Mouse (Mus musculus): Measurements from ENCODE around the gene Klhdc8b.

Klhdc8b gene

DNA sequence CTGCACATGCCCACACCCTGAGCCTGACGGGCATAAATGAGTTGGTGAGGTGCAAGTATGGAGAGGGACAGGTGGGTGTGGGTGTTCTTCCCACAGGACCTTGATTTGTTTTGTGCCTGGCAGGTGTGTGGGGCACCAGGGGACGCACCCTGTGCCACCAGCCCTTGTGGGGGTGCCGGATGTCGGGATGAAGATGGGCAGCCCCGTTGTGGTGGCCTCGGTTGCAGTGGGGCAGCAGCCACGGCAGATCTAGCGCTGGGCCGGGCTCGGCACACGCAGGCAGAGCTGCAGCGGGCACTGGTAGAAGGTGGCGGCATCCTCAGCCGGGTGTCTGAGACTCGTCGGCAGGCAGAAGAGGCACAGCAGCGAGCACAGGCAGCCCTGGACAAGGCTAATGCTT is 27.0 kb upstream of the Klhdc8b start:
- POLR2A ChIA-PET = interaction anchor here in 3 of 4 experiments (0.8 to 8.3 kb wide), 10 partner anchors 8 to 36 kb away, joined by 3 to 70 read pairs (median 3); partner anchors contain the start of genes Lamb2 (in 2 of the 3), Qars (in 1 of the 3) and Qrich1 (in 1 of the 3)
- CTCF ChIA-PET = no interaction called here

DNA sequence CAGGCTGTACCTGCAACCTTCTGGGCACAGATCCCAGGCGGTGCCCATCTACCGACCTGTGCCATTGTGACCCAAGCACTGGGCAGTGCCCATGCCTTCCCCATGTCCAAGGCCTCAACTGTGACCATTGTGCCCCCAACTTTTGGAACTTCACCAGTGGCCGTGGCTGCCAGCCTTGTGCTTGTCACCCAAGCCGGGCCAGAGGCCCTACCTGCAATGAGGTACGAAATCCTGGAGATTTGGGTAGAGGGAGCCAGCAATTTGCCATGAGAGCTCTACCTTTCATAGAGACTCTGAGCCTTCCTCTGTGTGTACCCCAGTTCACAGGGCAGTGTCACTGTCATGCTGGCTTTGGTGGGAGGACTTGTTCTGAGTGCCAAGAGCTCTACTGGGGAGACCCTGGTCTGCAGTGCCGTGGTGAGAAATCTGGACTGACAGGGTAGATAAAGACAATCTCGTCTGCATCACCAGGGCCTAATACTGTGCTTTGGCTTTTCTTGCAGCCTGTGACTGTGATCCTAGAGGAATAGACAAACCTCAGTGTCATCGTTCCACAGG is 25.7 kb upstream of the Klhdc8b start:
- CTCF ChIA-PET = no interaction called here
- POLR2A ChIA-PET = interaction anchor here in 2 of 4 experiments (1.1 to 1.2 kb wide), 3 partner anchors 21 to 148 kb away, joined by 3 read pairs; partner anchors contain the start of genes Gpx1 (in 1 of the 2) and Qars (in 1 of the 2)

DNA sequence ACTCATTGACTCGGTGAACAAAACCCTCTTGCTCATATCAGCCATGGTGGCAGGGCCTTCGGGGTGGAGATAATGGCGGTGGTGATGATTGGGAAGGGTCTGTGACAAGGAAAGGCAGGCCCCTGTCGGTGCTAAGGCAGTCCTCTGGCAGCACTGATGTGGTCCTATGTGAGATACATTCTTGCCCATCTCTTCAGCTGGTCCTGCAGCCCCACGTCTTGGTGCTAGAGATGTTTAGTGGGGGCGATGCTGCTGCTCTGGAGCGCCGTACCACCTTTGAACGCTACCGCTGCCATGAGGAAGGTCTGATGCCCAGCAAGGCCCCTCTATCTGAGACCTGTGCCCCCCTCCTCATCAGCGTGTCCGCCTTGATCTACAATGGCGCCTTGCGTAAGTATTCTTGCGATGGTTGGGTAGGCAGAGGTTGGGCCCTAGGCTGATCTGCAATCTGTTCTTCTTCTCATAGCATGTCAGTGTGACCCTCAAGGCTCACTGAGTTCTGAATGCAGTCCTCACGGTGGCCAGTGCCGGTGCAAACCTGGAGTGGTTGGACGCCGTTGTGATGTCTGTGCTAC is 24.0 kb upstream of the Klhdc8b start:
- ChIA-PET POLR2A (no interaction called here), CTCF (no interaction called here)

DNA sequence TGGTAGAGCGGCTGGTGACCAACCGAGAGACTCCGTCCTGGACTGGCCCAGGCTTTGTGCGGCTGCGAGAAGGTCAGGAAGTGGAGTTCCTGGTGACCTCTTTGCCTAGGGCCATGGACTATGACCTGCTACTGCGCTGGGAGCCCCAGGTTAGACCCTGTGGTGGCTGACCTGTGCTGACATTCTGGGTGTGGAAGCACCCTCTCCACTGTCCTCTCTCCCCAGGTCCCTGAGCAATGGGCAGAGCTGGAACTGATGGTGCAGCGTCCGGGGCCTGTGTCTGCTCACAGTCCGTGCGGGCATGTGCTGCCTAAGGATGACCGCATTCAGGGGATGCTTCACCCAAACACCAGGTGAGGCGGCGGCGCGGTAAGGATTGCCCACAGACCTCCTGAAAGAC is 22.6 kb upstream of the Klhdc8b start:
- CTCF ChIA-PET = no interaction called here
- POLR2A ChIA-PET = no interaction called here

DNA sequence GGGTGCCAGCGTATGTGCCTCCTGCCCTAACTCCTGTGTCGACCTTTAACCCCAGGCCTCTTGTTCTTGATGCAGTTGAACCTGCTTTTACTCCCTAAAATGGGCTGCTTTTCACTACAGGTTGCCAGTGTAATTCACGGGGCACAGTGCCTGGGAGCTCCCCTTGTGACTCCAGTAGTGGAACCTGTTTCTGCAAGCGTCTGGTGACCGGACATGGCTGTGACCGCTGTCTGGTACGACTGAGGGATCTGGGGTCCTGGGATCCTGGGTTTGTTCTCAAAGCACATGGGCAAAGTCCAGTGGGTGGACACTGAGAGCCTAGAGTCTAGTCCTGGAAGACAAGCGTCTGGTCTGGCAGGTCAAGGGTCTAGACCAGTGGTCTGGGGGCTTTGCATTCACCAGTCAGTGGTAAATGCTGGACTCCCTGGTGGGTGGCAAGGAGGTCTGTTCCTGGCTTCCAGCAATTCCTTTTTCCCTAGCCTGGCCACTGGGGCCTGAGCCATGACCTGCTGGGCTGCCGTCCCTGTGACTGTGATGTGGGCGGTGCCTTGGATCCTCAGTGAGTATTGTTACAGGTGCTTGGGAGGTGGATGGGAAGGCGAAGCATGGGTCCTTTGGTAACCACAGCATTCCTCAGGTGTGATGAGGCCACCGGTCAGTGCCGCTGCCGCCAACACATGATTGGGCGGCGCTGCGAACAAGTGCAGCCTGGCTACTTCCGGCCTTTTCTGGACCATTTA is 21.8 kb upstream of the Klhdc8b start:
- ChIA-PET POLR2A (interaction anchor here in 2 of 4 experiments (1.0 to 6.6 kb wide), 4 partner anchors 9 to 222 kb away, joined by 3 to 70 read pairs (median 22); partner anchors contain the start of genes Ccdc71 (in 1 of the 2), Impdh2 (in 1 of the 2), Klhdc8b (in 1 of the 2) and Usp19 (in 1 of the 2)), CTCF (no interaction called here)

DNA sequence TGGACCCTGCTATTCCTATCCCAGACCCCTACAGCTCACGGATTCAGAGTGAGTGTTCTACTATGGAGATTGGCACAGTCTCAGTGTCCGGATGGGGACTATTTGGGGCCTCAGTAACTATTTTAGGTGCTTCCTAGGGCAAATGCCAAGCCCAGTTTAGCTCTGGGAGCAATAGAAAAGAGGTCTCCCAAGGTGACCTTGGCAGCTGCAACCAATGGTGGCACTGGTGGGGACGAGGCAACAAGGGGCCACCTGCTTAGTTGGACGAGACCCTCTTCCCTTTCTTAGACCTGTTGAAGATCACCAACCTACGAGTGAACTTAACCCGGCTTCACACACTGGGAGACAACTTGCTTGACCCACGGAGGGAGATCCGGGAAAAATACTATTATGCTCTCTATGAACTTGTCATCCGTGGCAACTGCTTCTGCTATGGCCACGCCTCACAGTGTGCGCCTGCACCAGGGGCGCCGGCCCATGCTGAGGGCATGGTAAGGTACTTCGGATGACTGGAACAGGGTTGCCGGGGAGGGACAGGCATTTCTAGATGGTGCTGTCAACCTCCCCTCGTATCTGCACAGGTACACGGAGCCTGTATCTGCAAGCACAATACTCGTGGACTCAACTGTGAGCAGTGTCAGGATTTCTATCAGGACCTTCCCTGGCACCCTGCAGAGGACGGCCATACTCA is 20.3 kb upstream of the Klhdc8b start:
- CTCF ChIA-PET = no interaction called here

DNA sequence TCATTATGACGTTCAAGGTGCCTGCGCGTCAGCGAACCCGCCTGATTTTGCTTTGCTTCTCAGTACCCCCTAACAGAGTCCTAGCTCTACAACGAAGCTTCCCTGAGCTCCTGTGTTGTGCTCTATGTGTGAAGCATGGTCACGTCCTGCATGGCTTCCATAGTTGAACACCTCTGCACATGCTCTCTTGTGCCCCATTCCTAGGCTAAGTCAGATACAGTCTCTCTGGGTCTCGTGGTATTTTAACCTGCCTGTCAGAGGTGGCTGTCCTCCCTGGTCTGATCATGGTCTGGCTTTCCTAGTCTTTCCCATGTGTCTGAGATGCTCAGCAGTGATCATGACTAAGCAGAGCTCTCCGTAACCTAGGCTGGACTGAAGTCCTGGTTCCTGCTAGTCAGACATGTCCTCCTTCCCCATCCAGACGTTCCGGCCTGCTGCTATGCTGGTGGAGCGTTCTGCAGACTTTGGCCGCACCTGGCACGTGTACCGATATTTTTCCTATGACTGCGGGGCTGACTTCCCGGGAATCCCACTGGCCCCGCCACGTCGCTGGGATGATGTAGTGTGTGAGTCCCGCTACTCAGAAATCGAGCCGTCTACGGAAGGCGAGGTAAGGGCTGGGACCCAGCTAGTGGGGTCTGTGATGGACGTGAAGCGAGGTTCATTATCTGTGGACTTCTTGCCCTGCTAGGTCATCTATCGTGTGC is 19.6 kb upstream of the Klhdc8b start:
- POLR2A ChIA-PET = interaction anchor here in 3 of 4 experiments (0.6 to 6.6 kb wide), 19 partner anchors 8 to 212 kb away, joined by 3 to 70 read pairs (median 7); partner anchors contain the start of genes Qrich1 (in 3 of the 3), Usp19 (in 3 of the 3), Qars (in 2 of the 3) and Ccdc71 (in 1 of the 3)
- CTCF ChIA-PET = interaction anchor here in 2 of 4 experiments (0.7 to 1.2 kb wide), 2 partner anchors 28 kb away, joined by 3 read pairs; no protein-coding TSS in a partner anchor

More for the DNA sequence above, 20.3 kb upstream of the Klhdc8b start:
- POLR2A ChIA-PET = interaction anchor here in 3 of 4 experiments (0.6 to 6.6 kb wide), 13 partner anchors 8 to 176 kb away, joined by 3 to 70 read pairs (median 10); partner anchors contain the start of genes Usp19 (in 3 of the 3), Qars (in 2 of the 3), Qrich1 (in 2 of the 3) and Ccdc71 (in 1 of the 3)

DNA sequence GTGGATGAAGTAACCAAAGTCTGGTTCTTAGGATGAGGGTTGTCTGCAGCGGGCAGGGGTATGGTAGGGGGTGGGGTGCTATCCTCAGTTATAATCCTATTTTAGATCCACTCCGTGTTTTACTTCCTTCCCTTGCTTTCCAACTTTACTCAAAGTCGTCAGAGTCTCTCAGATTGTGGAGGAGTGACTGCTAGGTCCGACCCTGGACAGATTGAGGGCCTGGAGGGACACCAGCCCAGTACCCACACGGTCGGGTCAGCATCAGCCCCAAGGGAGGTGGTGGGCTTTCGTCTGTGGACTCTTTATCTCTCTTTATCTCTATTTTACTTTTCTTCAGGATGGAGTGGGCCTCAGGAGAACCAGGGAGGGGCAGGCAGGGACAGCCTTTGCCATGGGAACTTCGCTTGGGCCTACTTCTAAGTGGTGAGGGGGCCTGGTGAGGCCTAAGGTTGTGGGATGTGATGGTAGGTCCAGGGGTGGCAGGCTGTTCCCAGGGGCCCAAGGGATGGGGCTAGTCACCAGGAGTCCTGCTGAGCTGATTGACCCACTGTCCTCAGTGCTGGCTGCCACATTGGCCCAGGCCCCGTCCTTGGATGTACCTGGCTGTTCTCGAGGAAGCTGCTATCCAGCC is 18.5 kb upstream of the Klhdc8b start, which contains the start of gene Lamb2:
Gene Lamb2, plus strand, starts transcription at position 16 of the 631 bp plus-strand sequence.
- CTCF ChIA-PET = interaction anchor here in 3 of 4 experiments (0.5 to 2.1 kb wide), 5 partner anchors 10 to 193 kb away, joined by 3 to 5 read pairs (median 4); no protein-coding TSS in a partner anchor
- POLR2A ChIA-PET = interaction anchor here (0.6 to 6.6 kb wide), 32 partner anchors 9 to 216 kb away, joined by 3 to 70 read pairs (median 6); partner anchors contain the start of genes Usp19 (in 4 of the 4), Qrich1 (in 3 of the 4), Impdh2 (in 2 of the 4) and Ndufaf3 (in 2 of the 4)

DNA sequence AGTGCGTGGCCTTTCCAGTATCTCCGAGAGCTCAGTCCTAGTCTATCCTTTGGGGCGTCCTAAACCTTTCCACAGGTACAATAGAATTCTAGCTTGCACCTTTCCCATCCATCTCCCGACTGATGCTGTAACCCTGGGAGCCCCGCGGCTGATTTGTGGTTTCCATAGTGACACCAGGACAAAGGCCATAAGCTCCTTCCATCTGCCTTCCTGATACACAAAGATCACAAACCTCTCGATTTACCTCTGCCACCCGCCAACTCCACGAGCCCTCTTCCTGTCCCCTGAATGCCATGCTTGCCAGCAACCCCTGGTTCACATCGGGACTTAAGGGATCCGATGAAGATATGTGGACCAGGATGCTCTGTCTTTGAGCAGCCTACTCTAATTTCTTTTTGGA is 17.9 kb upstream of the Klhdc8b start:
- CTCF ChIA-PET = interaction anchor here in 2 of 4 experiments (0.6 to 2.1 kb wide), 4 partner anchors 10 to 27 kb away, joined by 3 to 5 read pairs (median 5); no protein-coding TSS in a partner anchor
- POLR2A ChIA-PET = interaction anchor here (0.6 to 6.6 kb wide), 31 partner anchors 9 to 216 kb away, joined by 3 to 70 read pairs (median 6); partner anchors contain the start of genes Usp19 (in 4 of the 4), Qrich1 (in 3 of the 4), Impdh2 (in 2 of the 4) and Ndufaf3 (in 2 of the 4)

DNA sequence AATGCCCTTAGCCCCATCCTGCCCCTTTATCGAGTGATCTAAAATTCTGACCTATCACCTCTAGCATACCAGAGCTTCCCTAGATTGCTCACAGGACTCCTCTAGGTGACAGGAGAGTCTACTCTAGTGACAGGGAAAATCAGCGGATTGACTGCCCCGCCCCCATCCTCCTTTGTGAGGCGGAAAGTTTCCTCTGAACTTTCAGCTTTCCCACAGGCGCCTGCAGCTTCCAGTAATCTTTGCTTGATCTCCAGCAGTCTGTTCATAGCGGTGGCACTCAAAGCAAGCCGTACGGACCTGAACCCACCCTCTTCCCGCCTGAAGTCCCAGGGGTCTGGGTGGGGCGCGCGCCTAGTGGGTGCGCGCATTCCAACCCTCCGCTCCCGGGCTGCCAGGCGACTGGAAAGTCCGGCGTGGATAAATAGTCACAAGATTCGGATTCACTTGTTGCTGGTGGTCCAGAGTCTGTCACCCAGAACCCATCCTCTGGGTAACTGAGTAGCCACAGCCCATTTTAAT is 17.3 kb upstream of the Klhdc8b start:
- CTCF ChIA-PET = interaction anchor here in 3 of 4 experiments (0.6 to 2.1 kb wide), 5 partner anchors 9 to 205 kb away, joined by 3 to 5 read pairs (median 5); no protein-coding TSS in a partner anchor
- POLR2A ChIA-PET = interaction anchor here (0.7 to 6.6 kb wide), 31 partner anchors 9 to 215 kb away, joined by 3 to 70 read pairs (median 5); partner anchors contain the start of genes Usp19 (in 4 of the 4), Qrich1 (in 3 of the 4), Impdh2 (in 2 of the 4) and Ndufaf3 (in 2 of the 4)

DNA sequence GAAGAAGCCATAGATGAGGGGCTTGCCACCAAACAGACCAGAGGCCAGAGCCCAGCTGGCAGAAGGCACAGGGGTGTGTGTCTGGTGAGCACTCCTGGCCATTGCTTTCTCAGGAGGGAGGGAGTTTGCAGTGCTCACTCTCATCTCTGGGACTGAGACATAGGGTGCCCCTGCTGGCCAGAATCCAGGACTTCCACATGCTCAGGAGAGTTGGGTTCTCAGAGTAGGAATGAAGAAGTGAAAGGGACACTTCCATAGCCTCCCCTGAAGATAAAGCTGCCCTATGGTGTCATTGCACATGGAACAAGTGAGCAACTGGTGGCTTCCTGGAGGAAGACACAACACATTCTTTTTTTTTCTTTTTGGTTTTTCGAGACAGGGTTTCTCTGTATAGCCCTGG is 13.1 kb upstream of the Klhdc8b start:
- ChIA-PET CTCF (interaction anchor here in 2 of 4 experiments (0.6 to 1.6 kb wide), 2 partner anchors 22 to 42 kb away, joined by 3 read pairs; partner anchors contain the start of gene Qrich1 (in 1 of the 2)), POLR2A (interaction anchor here in 2 of 4 experiments (1.0 to 2.1 kb wide), 4 partner anchors 13 to 43 kb away, joined by 3 to 6 read pairs (median 4); partner anchors contain the start of genes Klhdc8b (in 1 of the 2) and Usp19 (in 1 of the 2))

DNA sequence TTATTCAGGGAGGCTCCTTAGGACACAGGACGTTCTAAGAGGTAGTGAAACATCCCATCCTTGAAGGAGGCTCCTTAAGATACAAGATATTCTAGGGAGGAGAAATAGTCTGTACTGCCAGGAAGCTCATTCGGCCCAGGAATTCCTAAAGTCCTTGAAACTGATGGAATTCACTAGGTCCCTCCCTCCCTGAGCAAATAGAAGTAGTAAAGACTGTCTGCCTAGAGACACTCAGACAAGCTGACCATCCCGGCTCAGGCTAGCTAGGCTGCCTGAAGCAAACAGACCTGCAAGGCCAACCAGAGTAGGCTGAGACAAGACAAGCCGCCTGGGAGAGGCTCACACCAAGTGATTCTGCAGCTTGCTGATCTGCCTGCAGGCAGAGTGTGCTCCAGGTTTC is 8.5 kb upstream of the Klhdc8b start:
- ChIA-PET POLR2A (interaction anchor here in 3 of 4 experiments (0.6 to 2.1 kb wide), 13 partner anchors 9 to 131 kb away, joined by 3 to 11 read pairs (median 3); partner anchors contain the start of genes 1700102P08Rik (in 1 of the 3), Gpx1 (in 1 of the 3), Lamb2 (in 1 of the 3) and Qars (in 1 of the 3)), CTCF (interaction anchor here in 2 of 4 experiments (0.6 to 1.6 kb wide), 6 partner anchors 10 to 83 kb away, joined by 3 to 5 read pairs (median 3); partner anchors contain the start of genes Lamb2 (in 1 of the 2) and Usp19 (in 1 of the 2))

DNA sequence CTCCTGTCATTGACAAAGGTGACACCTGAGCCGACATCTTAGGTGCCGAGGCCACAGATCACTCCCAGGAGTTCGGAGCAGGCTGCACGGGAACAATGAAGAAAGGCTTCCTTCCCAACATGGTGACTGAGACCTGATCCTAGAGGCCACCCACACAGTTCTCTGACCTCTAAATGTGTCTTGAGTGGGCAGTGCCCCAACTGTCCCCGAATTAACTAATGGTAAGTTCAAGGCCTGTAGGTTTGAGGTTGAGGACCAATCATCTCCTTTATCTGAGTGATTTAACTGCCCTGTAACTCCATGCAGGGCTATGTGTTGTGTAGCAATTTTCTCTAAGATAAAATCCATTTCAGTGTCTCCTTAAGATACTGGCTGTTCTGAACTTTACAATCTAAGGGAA is 8.0 kb upstream of the Klhdc8b start:
- ChIA-PET POLR2A (interaction anchor here in 3 of 4 experiments (0.9 to 2.1 kb wide), 10 partner anchors 9 to 130 kb away, joined by 3 to 11 read pairs (median 4); partner anchors contain the start of genes 1700102P08Rik (in 1 of the 3), Gpx1 (in 1 of the 3), Lamb2 (in 1 of the 3) and Qrich1 (in 1 of the 3)), CTCF (interaction anchor here in 3 of 4 experiments (0.6 to 1.6 kb wide), 7 partner anchors 10 to 801 kb away, joined by 3 to 5 read pairs (median 3); partner anchors contain the start of genes Lamb2 (in 1 of the 3) and Usp19 (in 1 of the 3))

DNA sequence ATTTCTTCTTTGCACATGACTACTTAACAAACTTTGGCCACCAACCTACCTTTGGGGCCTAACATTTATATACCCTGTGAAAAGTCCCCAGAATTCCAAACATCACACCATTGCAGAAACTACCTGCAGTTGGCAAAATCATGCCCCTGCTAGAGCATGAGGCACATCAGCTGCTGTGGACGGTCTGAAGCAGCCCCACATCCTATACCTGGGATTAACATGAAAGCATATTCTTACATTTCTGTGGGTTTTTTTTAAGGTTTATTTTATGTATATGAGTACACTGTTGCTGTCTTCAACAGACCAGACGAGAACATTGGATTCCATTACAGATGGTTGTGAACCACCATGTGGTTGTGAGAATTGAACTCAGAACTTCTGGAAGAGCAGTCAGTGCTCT is 4.8 kb upstream of the Klhdc8b start:
- POLR2A ChIA-PET = interaction anchor here in 2 of 4 experiments (1.4 to 2.8 kb wide), 2 partner anchors 8 to 14 kb away, joined by 3 to 14 read pairs; no protein-coding TSS in a partner anchor
- CTCF ChIA-PET = interaction anchor here in 2 of 4 experiments (0.6 to 0.7 kb wide), 3 partner anchors 13 to 337 kb away, joined by 3 to 7 read pairs (median 5); no protein-coding TSS in a partner anchor

DNA sequence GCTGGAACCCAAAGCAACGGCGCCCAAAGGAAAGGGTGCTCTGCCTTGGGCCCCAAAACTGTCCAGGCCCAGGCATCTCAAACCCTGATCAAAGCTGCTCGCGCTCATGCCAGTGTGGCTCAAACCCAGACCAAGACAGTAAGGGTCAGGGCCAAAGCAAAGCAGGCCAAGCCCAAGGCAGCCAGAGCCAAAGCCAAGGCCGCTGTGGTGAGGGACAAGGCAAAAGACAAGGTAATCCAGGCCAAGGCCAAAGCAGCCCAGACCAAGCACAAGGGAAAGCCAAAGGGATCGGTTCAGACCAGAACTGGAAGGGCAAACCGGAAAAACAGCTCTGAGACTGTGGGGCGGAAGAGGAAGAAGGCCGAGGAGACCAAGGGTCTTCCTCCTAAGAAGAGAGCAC is 2.3 kb upstream of the Klhdc8b start:
- CTCF ChIA-PET = interaction anchor here in 3 of 4 experiments (1.2 to 2.2 kb wide), 4 partner anchors 11 to 14 kb away, joined by 3 to 6 read pairs (median 4); no protein-coding TSS in a partner anchor
- POLR2A ChIA-PET = interaction anchor here in 3 of 4 experiments (0.5 to 6.2 kb wide), 15 partner anchors 11 to 1769 kb away, joined by 3 to 40 read pairs (median 5); partner anchors contain the start of genes Lamb2 (in 2 of the 3), Usp19 (in 2 of the 3), 1700102P08Rik (in 1 of the 3) and Amt (in 1 of the 3)
